Mouse (Mus musculus) forebrain, embryonic 10.5 days (tissue): ENCODE results near the gene Hspe1. TPM values are rescaled to one million over a fixed set of nuclear protein-coding genes. Genes with fewer than 3 reads are reported as not detected.
A peak's percentile ranks its signal among the peaks of the same experiment; 100 is the strongest.
"Not testable (repeated sequence)": the region's sequence is repeated elsewhere in the genome, so short reads cannot be mapped to it uniquely, and the experiment has no call there.

Experiments
- DNase-seq: peaks from one replicate; pipeline ENCODE4 v3.0.0-alpha.2; 2017; ENCODE audit warnings: low spot score; ENCODE audit errors: extremely low spot score
- H3K27ac ChIP-seq: fragments of 300-500 bp; sonication (generic); 2 replicates; pipeline ENCODE4 v1.5.1; 2016; ENCODE audit warnings: mild to moderate bottlenecking
- H3K27me3 ChIP-seq: fragments of 300-500 bp; sonication (generic); 2 replicates; pipeline ENCODE4 v1.6.1; 2016; ENCODE audit warnings: mild to moderate bottlenecking; ENCODE audit not compliant: poor library complexity, severe bottlenecking
- H3K36me3 ChIP-seq: fragments of 300-500 bp; sonication (generic); replicated peaks from 2 replicates; pipeline ENCODE4 v1.6.1; 2016; ENCODE audit warnings: mild to moderate bottlenecking, moderate library complexity
- H3K4me1 ChIP-seq: fragments of 300-500 bp; sonication (generic); 2 replicates; pipeline ENCODE4 v1.6.1; 2016
- H3K4me3 ChIP-seq: fragments of 300-500 bp; sonication (generic); 2 replicates; pipeline ENCODE4 v1.5.1; 2016; ENCODE audit warnings: mild to moderate bottlenecking, moderate library complexity
- H3K9me3 ChIP-seq: fragments of 300-500 bp; sonication (generic); 2 replicates; pipeline ENCODE4 v1.6.1; 2016; ENCODE audit warnings: mild to moderate bottlenecking, moderate library complexity
- WGBS: fragments of 180-500 bp; shearing (Covaris S2); methylation state at CpG from one replicate; pipeline ENCODE4 v1.1.7; 2016; 5-methylcytosine and 5-hydroxymethylcytosine counted together
- polyA plus RNA-seq: library from polyadenylated mRNA; unstranded; fragments of >200 nt; fragmentation: Nextera tagmentation; extraction: Ambion mirVana; gene quantifications from 2 replicates; pipeline ENCODE4 v1.2.1, GENCODE M21; 2016

The Hspe1 gene
- polyA plus RNA-seq, 1 experiment from 2014 or later: 671 TPM

- Histone ChIP-seq H3K36me3 (peaks cover 47% of the 10 kb centered on the region), H3K4me1 (no peaks in the 10 kb centered on the region), H3K27me3 (no peaks in the 10 kb centered on the region), H3K27ac (no peak overlapping the region), H3K9me3 (no peaks in the 10 kb centered on the region), H3K4me3 (no peak overlapping the region)
- DNase-seq: no peak
- WGBS: 94% methylated on average over 5 of the region's 5 CpGs
These were observed 26.8 kb upstream of the Hspe1 start for GRCm38 (mm10) chr1:55061099-55061498.

GRCm38 (mm10) chr1:55061772-55062171 lies 26.2 kb upstream of the Hspe1 start:
- no peak overlapping the region for H3K4me3 ChIP-seq
- no peaks in the 10 kb centered on the region for H3K9me3 ChIP-seq
- H3K36me3 ChIP-seq: peaks cover 47% of the 10 kb centered on the region
- H3K27me3 ChIP-seq: no peaks in the 10 kb centered on the region
- 94% methylated on average over 4 of the region's 4 CpGs for WGBS
- H3K27ac ChIP-seq: no peak overlapping the region
- no peaks in the 10 kb centered on the region for H3K4me1 ChIP-seq
- DNase-seq: no peak

GRCm38 (mm10) chr1:55072328-55072727 lies 15.6 kb upstream of the Hspe1 start:
- not testable (repeated sequence) for H3K4me1 ChIP-seq, DNase-seq, H3K27me3 ChIP-seq, H3K27ac ChIP-seq, H3K4me3 ChIP-seq, H3K9me3 ChIP-seq
- H3K36me3 ChIP-seq: peaks cover 67% of the 10 kb centered on the region

GRCm38 (mm10) chr1:55074757-55075156 lies 13.2 kb upstream of the Hspe1 start:
- no peaks in the 10 kb centered on the region for H3K9me3 ChIP-seq
- no peak for DNase-seq
- H3K36me3 ChIP-seq: peaks cover 73% of the 10 kb centered on the region
- no peak overlapping the region for H3K4me3 ChIP-seq
- H3K27ac ChIP-seq: no peak overlapping the region
- 67% methylated on average over 2 of the region's 2 CpGs for WGBS
- H3K27me3 ChIP-seq: no peaks in the 10 kb centered on the region
- no peaks in the 10 kb centered on the region for H3K4me1 ChIP-seq

- Histone ChIP-seq H3K27ac (no peak overlapping the region), H3K4me1 (no peaks in the 10 kb centered on the region), H3K27me3 (no peaks in the 10 kb centered on the region), H3K4me3 (no peak overlapping the region), H3K36me3 (peaks cover 77% of the 10 kb centered on the region), H3K9me3 (no peaks in the 10 kb centered on the region)
- DNase-seq: no peak
- 79% methylated on average over 5 of the region's 5 CpGs for WGBS
These were observed 12.1 kb upstream of the Hspe1 start for GRCm38 (mm10) chr1:55075652-55076394.

GRCm38 (mm10) chr1:55076395-55076743 lies 11.6 kb upstream of the Hspe1 start:
- H3K27me3 ChIP-seq: no peaks in the 10 kb centered on the region
- no peak overlapping the region for H3K27ac ChIP-seq
- no peak for DNase-seq
- H3K4me1 ChIP-seq: no peaks in the 10 kb centered on the region
- H3K36me3 ChIP-seq: peaks cover 79% of the 10 kb centered on the region
- H3K4me3 ChIP-seq: no peak overlapping the region
- no peaks in the 10 kb centered on the region for H3K9me3 ChIP-seq

GRCm38 (mm10) chr1:55076849-55077516 lies 10.9 kb upstream of the Hspe1 start:
- Histone ChIP-seq H3K4me3 (no peak overlapping the region), H3K9me3 (no peaks in the 10 kb centered on the region), H3K36me3 (peaks cover 79% of the 10 kb centered on the region), H3K4me1 (no peaks in the 10 kb centered on the region), H3K27me3 (no peaks in the 10 kb centered on the region), H3K27ac (no peak overlapping the region)
- WGBS: 75% methylated on average over 2 of the region's 2 CpGs
- no peak for DNase-seq

GRCm38 (mm10) chr1:55079677-55080076 lies 8.3 kb upstream of the Hspe1 start:
- no peak for DNase-seq
- Histone ChIP-seq H3K27ac (no peak overlapping the region), H3K4me3 (no peak overlapping the region), H3K27me3 (no peaks in the 10 kb centered on the region), H3K9me3 (no peaks in the 10 kb centered on the region), H3K36me3 (peaks cover 93% of the 10 kb centered on the region), H3K4me1 (peaks cover 13% of the 10 kb centered on the region)
- 97% methylated on average over 4 of the region's 4 CpGs for WGBS

GRCm38 (mm10) chr1:55082106-55082505 lies 5.8 kb upstream of the Hspe1 start:
- no peaks in the 10 kb centered on the region for H3K27me3 ChIP-seq
- H3K27ac ChIP-seq: no peak overlapping the region
- no peak for DNase-seq
- H3K4me1 ChIP-seq: peaks cover 36% of the 10 kb centered on the region
- peaks cover 91% of the 10 kb centered on the region for H3K36me3 ChIP-seq
- WGBS: 84% methylated on average over 1 of the region's 1 CpGs
- no peaks in the 10 kb centered on the region for H3K9me3 ChIP-seq
- H3K4me3 ChIP-seq: no peak overlapping the region

- Histone ChIP-seq H3K9me3 (no peaks in the 10 kb centered on the region), H3K4me1 (peaks cover 53% of the 10 kb centered on the region), H3K4me3 (peak overlapping the region; percentile 93), H3K36me3 (peaks cover 71% of the 10 kb centered on the region), H3K27ac (no peak overlapping the region), H3K27me3 (no peaks in the 10 kb centered on the region)
- DNase-seq: no peak
- 61% methylated on average over 7 of the region's 7 CpGs for WGBS
These were observed 2.1 kb upstream of the Hspe1 start for GRCm38 (mm10) chr1:55085781-55086366.

GRCm38 (mm10) chr1:55086868-55087400 lies 998 bp upstream of the Hspe1 start:
- H3K4me3 ChIP-seq: peak overlapping the region; percentile 93
- no peaks in the 10 kb centered on the region for H3K27me3 ChIP-seq
- DNase-seq: peak; percentile 28
- H3K4me1 ChIP-seq: peaks cover 53% of the 10 kb centered on the region
- H3K27ac ChIP-seq: peak overlapping the region; percentile 96
- WGBS: 3% methylated on average over 13 of the region's 13 CpGs
- H3K36me3 ChIP-seq: peaks cover 71% of the 10 kb centered on the region
- no peaks in the 10 kb centered on the region for H3K9me3 ChIP-seq

GRCm38 (mm10) chr1:55087401-55087904 lies 479 bp upstream of the Hspe1 start:
- H3K4me3 ChIP-seq: peak overlapping the region; percentile 93
- H3K36me3 ChIP-seq: peaks cover 71% of the 10 kb centered on the region
- no peak for DNase-seq
- WGBS: 0% methylated on average over 57 of the region's 57 CpGs
- peak overlapping the region; percentile 96 for H3K27ac ChIP-seq
- H3K27me3 ChIP-seq: no peaks in the 10 kb centered on the region
- H3K9me3 ChIP-seq: no peaks in the 10 kb centered on the region
- peaks cover 53% of the 10 kb centered on the region for H3K4me1 ChIP-seq
